28 mouse cellular contexts compared by ENCODE assay signal in the genomic region with DNA sequence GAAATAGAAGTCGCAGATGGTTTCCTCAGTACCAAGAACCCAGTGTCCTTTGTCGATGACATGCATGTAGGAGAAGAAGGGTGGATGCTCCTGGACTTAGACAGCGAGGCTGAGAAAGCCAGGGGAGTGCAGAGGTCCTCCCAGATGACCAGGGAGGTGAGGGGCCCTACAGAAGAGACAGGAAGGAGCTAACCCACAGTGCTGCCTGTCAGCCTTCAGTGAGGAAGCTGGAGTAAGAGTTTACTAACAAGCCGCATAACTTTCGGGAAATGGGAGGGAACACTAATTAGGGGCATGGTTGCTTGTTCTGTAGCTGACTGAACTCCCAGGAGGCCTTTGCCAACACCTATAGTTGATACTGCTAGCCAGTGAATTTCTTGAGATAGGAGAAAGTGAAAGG.
DNase-seq lines count a peak whose midpoint lies in the region; ATAC-seq and TF ChIP-seq lines count a peak whose summit lies in the region.
"Had no signal": no experiment of that assay in that cellular context is flagged by ENCODE, and none has a peak within 500 bp of the region (broad histone marks: within the 10 kb centered on the region; RNA-seq: fewer than 3 reads in every experiment).

No protein-coding gene starts in this region.

- 60% methylated on average over 5 of the region's 5 CpGs for WGBS in heart, embryonic 10.5 days
- WGBS in lung, postnatal 0 days, result 70% methylated on average over 5 of the region's 5 CpGs

- no peak overlapping the region for H3K4me3 ChIP-seq in heart, embryonic 10.5 days
- H3K4me3 ChIP-seq in megakaryocyte, embryonic 14.5 days (replicated peaks), result peak overlapping the region; percentile 44
- H3K4me3 ChIP-seq in lung, postnatal 0 days (ENCODE audit: low read depth, low read length), result no peak overlapping the region
- H3K4me3 ChIP-seq: embryonic facial prominence, embryonic 10.5 days; embryonic facial prominence, embryonic 13.5 days; erythroblast, embryonic 14.5 days; forebrain, embryonic 13.5 days; heart, embryonic 13.5 days; hindbrain, embryonic 12.5 days; hindbrain, embryonic 15.5 days had no signal

- no peaks in the 10 kb centered on the region for H3K27me3 ChIP-seq in heart, embryonic 10.5 days (ENCODE audit: insufficient read depth, poor library complexity, severe bottlenecking)
- H3K27me3 ChIP-seq in megakaryocyte, embryonic 14.5 days (replicated peaks), result peaks cover 45% of the 10 kb centered on the region
- H3K27me3 ChIP-seq in lung, postnatal 0 days (replicated peaks; ENCODE audit: insufficient read depth, low read length), result no peaks in the 10 kb centered on the region
- H3K27me3 ChIP-seq: CH12.LX; embryonic facial prominence, embryonic 13.5 days; hindbrain, embryonic 15.5 days; Patski had no signal

- H3K4me1 ChIP-seq in heart, embryonic 10.5 days, result peaks cover 41% of the 10 kb centered on the region
- peaks cover 58% of the 10 kb centered on the region for H3K4me1 ChIP-seq in megakaryocyte, embryonic 14.5 days
- H3K4me1 ChIP-seq in lung, postnatal 0 days (ENCODE audit: insufficient read depth, low read depth, low read length), result no peaks in the 10 kb centered on the region

- DNase-seq in heart, embryonic 10.5 days (ENCODE audit: low spot score), result no peak
- DNase-seq in heart, adult 11 months, result no peak
- DNase-seq in natural killer cell, adult 2 months (ENCODE audit: low spot score in 2 of 2), result no peak
- no peak for DNase-seq in lung, postnatal 0 days (ENCODE audit: low spot score)
- DNase-seq: adrenal gland, postnatal 10 days; adrenal gland, postnatal 36 days; B cell, adult 2 months; cerebellum, adult 18-20 months; cerebellum, adult 9-10 months; cerebellum, postnatal 14 days; gastrocnemius, postnatal 10 days; gastrocnemius, postnatal 36 days; heart, adult 18-20 months; heart, postnatal 14 days; heart, postnatal 4 days had no signal

- TF ChIP-seq EP300 in lung, postnatal 0 days (IDR thresholded peaks at IDR 0.05), result no peak

- no peak overlapping the region for H3K9ac ChIP-seq in lung, postnatal 0 days (replicated peaks; ENCODE audit: low read depth)
- H3K9ac ChIP-seq: embryonic facial prominence, embryonic 13.5 days; forebrain, embryonic 13.5 days; heart, embryonic 13.5 days; hindbrain, embryonic 12.5 days; hindbrain, embryonic 15.5 days had no signal

- no peak overlapping the region for H3K4me2 ChIP-seq in lung, postnatal 0 days (replicated peaks; ENCODE audit: low read depth, low read length)
- H3K4me2 ChIP-seq: embryonic facial prominence, embryonic 13.5 days; forebrain, embryonic 13.5 days; heart, embryonic 13.5 days; hindbrain, embryonic 12.5 days; hindbrain, embryonic 15.5 days had no signal

- peak; percentile 81 for ATAC-seq in granulocyte monocyte progenitor cell, adult 5-6 weeks (replicated peaks; ENCODE audit: poor library complexity, severe bottlenecking)
- ATAC-seq in lung, postnatal 0 days, result no peak
- ATAC-seq: forebrain, embryonic 13.5 days; forebrain, embryonic 16.5 days; Patski had no signal

- H3K27ac ChIP-seq in heart, embryonic 10.5 days, result peak overlapping the region; percentile 37; the same call in 1 of the 2 replicates
- no peak overlapping the region for H3K27ac ChIP-seq in lung, postnatal 0 days (ENCODE audit: low read length)
- H3K27ac ChIP-seq: embryonic facial prominence, embryonic 10.5 days; embryonic facial prominence, embryonic 13.5 days; forebrain, embryonic 13.5 days; heart, embryonic 13.5 days; hindbrain, embryonic 12.5 days; hindbrain, embryonic 15.5 days had no signal

- no peaks in the 10 kb centered on the region for H3K9me3 ChIP-seq in heart, embryonic 10.5 days
- no peaks in the 10 kb centered on the region for H3K9me3 ChIP-seq in megakaryocyte, embryonic 14.5 days
- H3K9me3 ChIP-seq in lung, postnatal 0 days (ENCODE audit: low read length), result no peaks in the 10 kb centered on the region
- H3K9me3 ChIP-seq: embryonic facial prominence, embryonic 10.5 days; embryonic facial prominence, embryonic 13.5 days; forebrain, embryonic 13.5 days; G1E; heart, embryonic 13.5 days; hindbrain, embryonic 12.5 days; hindbrain, embryonic 15.5 days had no signal

- no peaks in the 10 kb centered on the region for H3K36me3 ChIP-seq in heart, embryonic 10.5 days
- H3K36me3 ChIP-seq in megakaryocyte, embryonic 14.5 days (replicated peaks; ENCODE audit: low read length), result no peaks in the 10 kb centered on the region
- H3K36me3 ChIP-seq in lung, postnatal 0 days (ENCODE audit: insufficient read depth, low read length), result no peaks in the 10 kb centered on the region
- H3K36me3 ChIP-seq: embryonic facial prominence, embryonic 10.5 days; embryonic facial prominence, embryonic 13.5 days; G1E; heart, embryonic 13.5 days; hindbrain, embryonic 12.5 days; hindbrain, embryonic 15.5 days had no signal

- no peak for TF ChIP-seq CTCF in lung, postnatal 0 days (IDR thresholded peaks at IDR 0.05)
